Mouse (Mus musculus) left cerebral cortex, adult 6 months (tissue): ENCODE measurements around the gene Itpripl2. TPM values are rescaled to one million over a fixed set of nuclear protein-coding genes. Genes with fewer than 3 reads are reported as not detected.

Source experiments
- long read RNA-seq, 2 experiments: library from polyadenylated mRNA; unstranded; transcript quantifications; one replicate each; pipeline ENCODE4 v2.0.0; 2019 to 2020
- polyA plus RNA-seq: library from polyadenylated mRNA; unstranded; fragments of <200 nt; fragmentation: Nextera tagmentation; gene quantifications from 2 replicates; pipeline ENCODE4 v1.2.3, GENCODE M21; 2021

Itpripl2 gene
- polyA plus RNA-seq, result 0.29 and 0.49 TPM in 2 replicates
- long read RNA-seq, experiment 1, result 0 reads
- long read RNA-seq, experiment 2, full-length matches to known transcripts, result 2 of 2 reads
- long read RNA-seq, experiment 2, partial matches to known transcripts, result 0 of 2 reads
- long read RNA-seq, experiment 2, other reads (novel, unspliced or antisense), result 0 of 2 reads

DNA sequence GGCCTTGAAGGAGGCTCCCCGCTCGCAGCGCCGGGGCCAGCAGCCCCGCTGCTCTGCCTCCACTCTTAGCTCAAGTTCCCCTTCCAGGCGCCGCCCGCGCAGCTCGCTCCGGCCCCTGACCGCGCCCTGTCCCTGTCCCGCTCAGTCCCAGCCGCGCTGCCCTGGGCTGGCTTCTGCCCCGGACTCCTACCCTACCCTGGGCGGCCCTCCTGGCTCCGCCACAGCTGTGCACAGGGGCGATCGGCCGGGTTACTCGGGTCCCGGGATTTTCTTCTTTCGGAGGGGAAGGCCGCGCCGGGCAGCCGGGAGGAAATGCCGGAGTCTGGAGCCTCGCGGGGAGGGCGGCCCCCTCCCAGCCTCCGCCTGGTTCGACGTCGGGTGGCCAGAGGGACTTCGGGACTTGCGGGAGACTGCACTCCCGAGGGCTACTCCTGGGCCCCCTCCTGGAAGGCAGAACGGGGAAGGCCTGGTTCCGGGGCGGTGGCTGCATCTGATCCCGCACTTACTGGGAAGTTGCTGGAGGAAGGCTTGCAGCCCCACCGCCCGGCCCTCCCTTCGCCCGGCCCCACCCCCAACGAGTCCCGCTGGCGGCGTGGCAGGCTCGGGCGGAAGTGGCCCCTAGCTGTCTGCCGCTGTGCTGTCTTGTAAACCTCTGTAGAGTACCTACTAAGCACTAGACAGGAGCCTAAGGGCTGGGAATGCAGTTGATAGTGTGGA is at the start of gene Itpripl2:
Gene Itpripl2, minus strand, starts transcription at position 545 of the 717 bp plus-strand sequence.

DNA sequence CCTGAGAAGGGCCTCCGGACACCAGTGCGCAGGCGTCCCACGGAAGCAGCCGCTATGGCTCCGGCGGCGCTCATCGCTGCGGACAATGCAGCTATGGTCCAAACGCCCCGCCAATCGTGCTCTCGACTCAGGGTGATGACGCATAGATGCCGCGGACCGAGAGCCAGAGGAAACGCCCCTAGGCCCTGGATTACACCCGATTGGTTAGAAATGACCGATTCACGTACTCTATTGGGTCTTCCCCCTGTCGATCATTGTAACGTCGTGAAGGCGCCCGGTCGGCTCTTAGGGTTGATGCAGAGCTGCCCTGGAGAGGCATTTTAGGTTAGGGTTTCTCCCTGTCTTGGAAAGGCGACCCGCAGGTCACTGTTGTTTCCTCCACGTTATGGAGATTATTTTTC is 41.4 kb upstream of the Itpripl2 start, which contains the start of gene Coq7:
Gene Coq7, minus strand, starts transcription at position 179 of the 401 bp plus-strand sequence.

DNA sequence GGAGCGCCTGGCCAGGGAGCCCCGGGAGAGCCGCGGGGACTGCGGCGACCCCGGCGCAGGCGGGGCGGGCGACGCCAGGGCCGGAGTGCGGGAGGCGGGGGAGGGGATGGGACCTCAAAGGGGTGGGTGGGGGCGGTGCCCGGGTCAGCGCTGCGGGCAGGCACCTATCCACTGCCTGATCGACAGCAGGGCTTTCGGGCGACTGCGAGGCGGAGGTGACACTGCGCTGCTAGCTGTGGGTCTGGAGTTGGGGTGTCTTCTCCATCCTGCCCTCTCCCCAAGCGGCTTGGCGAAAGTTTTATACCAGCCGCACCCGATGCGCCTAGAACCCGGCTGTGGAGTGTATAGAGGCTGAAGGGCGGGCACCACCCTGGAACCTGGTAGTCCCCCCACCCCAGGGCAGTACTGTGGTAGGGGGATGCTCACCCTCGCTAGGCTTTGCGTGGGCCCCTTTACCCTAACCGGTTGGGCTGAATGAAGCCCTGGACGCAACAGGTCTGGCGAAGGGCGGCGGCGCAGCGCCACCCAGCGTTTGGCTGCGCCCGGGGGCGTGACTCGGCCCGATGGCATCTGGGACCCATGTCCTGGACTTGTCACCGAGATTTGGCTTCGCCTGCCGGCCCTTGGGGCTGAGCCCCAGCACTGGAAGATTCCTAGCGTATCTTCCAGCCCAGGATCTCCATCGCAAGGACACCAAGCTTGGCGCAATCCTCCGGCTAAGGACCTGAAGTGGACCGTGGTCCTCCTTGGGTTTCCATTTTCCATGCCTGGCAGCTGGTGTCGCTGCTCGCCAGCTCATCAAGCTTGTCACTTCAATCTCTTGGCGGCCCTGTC is 43.4 kb downstream of the Itpripl2 start, which contains the start of gene Syt17:
Gene Syt17, minus strand, starts transcription at position 89 of the 834 bp plus-strand sequence.

Other genes starting within 250 kb of the Itpripl2 start
- gene Smg1, start 248.3 kb downstream of the Itpripl2 start, polyA plus RNA-seq, result 5.5 and 9.5 TPM in 2 replicates
- 30.6 and 34.6 TPM in 2 replicates for gene Syt17, start 43.8 kb downstream of the Itpripl2 start, polyA plus RNA-seq
- 97.0 and 123 TPM in 2 replicates for gene Coq7, start 41.4 kb upstream of the Itpripl2 start, polyA plus RNA-seq
- gene Tmc7, start 92.8 kb upstream of the Itpripl2 start, polyA plus RNA-seq, result 3.1 and 4.0 TPM in 2 replicates
- gene Tmc5, start 105.3 kb upstream of the Itpripl2 start, polyA plus RNA-seq, result 0.04 TPM in 1 of 2 replicates, not detected in the other
- 390 and 462 TPM in 2 replicates for gene Gde1, start 213.8 kb upstream of the Itpripl2 start, polyA plus RNA-seq
- gene Ccp110, start 220.6 kb upstream of the Itpripl2 start, polyA plus RNA-seq, result 15.0 and 20.3 TPM in 2 replicates
- 31.6 and 37.4 TPM in 2 replicates for gene Vps35l, start 248.3 kb upstream of the Itpripl2 start, polyA plus RNA-seq